Mouse (Mus musculus): ENCODE results near the gene Arhgap42. TPM values are rescaled to one million over a fixed set of nuclear protein-coding genes. Genes with fewer than 3 reads are reported as not detected.

The Arhgap42 gene
- polyA plus RNA-seq, 1 experiment from 2014 or later: 12.3 TPM

DNA sequence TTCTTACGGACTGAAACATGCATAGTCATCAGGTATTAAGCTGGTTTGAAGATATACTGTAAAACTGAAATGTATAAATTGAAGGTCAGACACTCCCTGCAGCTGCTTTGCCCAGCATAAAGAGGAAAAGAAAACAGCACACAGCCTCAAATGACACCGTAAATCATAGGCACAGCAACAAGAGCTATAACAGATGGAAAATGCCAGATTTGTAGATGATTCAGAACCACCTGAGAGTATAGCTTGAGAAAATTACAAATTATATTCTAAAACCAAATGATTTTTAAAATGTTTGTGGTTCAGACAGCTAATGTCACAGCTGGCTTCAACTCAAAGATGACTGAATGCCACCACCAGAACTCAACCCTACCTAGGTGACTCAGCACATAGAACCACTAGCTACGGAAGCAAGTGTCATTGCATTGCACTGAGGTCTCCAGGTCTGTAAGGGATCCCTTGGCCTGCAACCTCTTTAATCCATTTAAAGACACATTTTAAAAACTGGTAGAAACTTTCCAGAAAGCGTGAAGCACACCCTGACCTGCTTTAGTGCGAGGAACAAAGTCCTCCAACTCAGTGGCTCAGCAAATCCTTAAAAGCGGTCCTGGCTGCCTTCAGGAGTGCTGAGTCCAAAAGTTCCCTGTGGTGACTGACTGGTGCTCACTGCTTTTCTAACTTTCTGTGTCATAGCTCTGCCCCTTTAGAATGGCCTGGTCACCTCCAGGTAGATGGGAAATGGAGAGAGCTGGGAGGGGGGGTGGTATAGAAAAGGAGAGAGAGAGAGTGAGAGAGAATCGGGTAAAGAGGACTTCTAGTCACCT is 94.4 kb downstream of the Arhgap42 start:
- Histone ChIP-seq H3K9me3 (replicated peaks; ENCODE audit: control insufficient read depth, low read length) (no peaks in the 10 kb centered on the region), H3K4me1 (ENCODE audit: control insufficient read depth, insufficient read depth, low read length) (no peaks in the 10 kb centered on the region), H3K27ac (ENCODE audit: low read depth, low read length) (no peak overlapping the region), H3K4me3 (ENCODE audit: low read depth, low read length) (no peak overlapping the region), H3K9ac (ENCODE audit: low read depth, low read length) (no peak overlapping the region), H3K36me3 (ENCODE audit: control insufficient read depth, insufficient read depth, low read length) (no peaks in the 10 kb centered on the region), H3K27me3 (ENCODE audit: control insufficient read depth, insufficient read depth, low read length) (no peaks in the 10 kb centered on the region), H3K4me2 (no peak overlapping the region)
- no peak for ATAC-seq (replicated peaks; ENCODE audit: insufficient number of reproducible peaks, low FRiP score, low TSS enrichment)
- 86% methylated on average over 7 of the region's 7 CpGs for WGBS (ENCODE audit: insufficient replicate concordance)

GRCm38 (mm10) chr9:9143102-9143501 is 95.8 kb downstream of the Arhgap42 start:
- no peak overlapping the region for H3K4me2 ChIP-seq
- WGBS (ENCODE audit: insufficient replicate concordance): 72% methylated on average over 5 of the region's 5 CpGs
- no peak overlapping the region for H3K4me3 ChIP-seq (ENCODE audit: low read depth, low read length)
- no peaks in the 10 kb centered on the region for H3K27me3 ChIP-seq (ENCODE audit: control insufficient read depth, insufficient read depth, low read length)
- no peak overlapping the region for H3K9ac ChIP-seq (ENCODE audit: low read depth, low read length)
- no peak for ATAC-seq (replicated peaks; ENCODE audit: insufficient number of reproducible peaks, low FRiP score, low TSS enrichment)
- no peak overlapping the region for H3K27ac ChIP-seq (ENCODE audit: low read depth, low read length)
- H3K4me1 ChIP-seq (ENCODE audit: control insufficient read depth, insufficient read depth, low read length): no peaks in the 10 kb centered on the region
- no peaks in the 10 kb centered on the region for H3K36me3 ChIP-seq (ENCODE audit: control insufficient read depth, insufficient read depth, low read length)
- no peaks in the 10 kb centered on the region for H3K9me3 ChIP-seq (replicated peaks; ENCODE audit: control insufficient read depth, low read length)

GRCm38 (mm10) chr9:9142561-9142960 is 96.3 kb downstream of the Arhgap42 start:
- no peak for ATAC-seq (replicated peaks; ENCODE audit: insufficient number of reproducible peaks, low FRiP score, low TSS enrichment)
- Histone ChIP-seq H3K9ac (ENCODE audit: low read depth, low read length) (no peak overlapping the region), H3K4me1 (ENCODE audit: control insufficient read depth, insufficient read depth, low read length) (no peaks in the 10 kb centered on the region), H3K36me3 (ENCODE audit: control insufficient read depth, insufficient read depth, low read length) (no peaks in the 10 kb centered on the region), H3K9me3 (replicated peaks; ENCODE audit: control insufficient read depth, low read length) (no peaks in the 10 kb centered on the region), H3K27me3 (ENCODE audit: control insufficient read depth, insufficient read depth, low read length) (no peaks in the 10 kb centered on the region), H3K4me2 (no peak overlapping the region), H3K4me3 (ENCODE audit: low read depth, low read length) (no peak overlapping the region), H3K27ac (ENCODE audit: low read depth, low read length) (no peak overlapping the region)
- WGBS (ENCODE audit: insufficient replicate concordance): 72% methylated on average over 7 of the region's 7 CpGs

GRCm38 (mm10) chr9:9142144-9142543 is 96.8 kb downstream of the Arhgap42 start:
- H3K4me1 ChIP-seq (ENCODE audit: control insufficient read depth, insufficient read depth, low read length): no peaks in the 10 kb centered on the region
- ATAC-seq (replicated peaks; ENCODE audit: insufficient number of reproducible peaks, low FRiP score, low TSS enrichment): no peak
- H3K27me3 ChIP-seq (ENCODE audit: control insufficient read depth, insufficient read depth, low read length): no peaks in the 10 kb centered on the region
- no peak overlapping the region for H3K27ac ChIP-seq (ENCODE audit: low read depth, low read length)
- WGBS (ENCODE audit: insufficient replicate concordance): 45% methylated on average over 1 of the region's 1 CpGs
- no peak overlapping the region for H3K4me2 ChIP-seq
- H3K9ac ChIP-seq (ENCODE audit: low read depth, low read length): no peak overlapping the region
- H3K9me3 ChIP-seq (replicated peaks; ENCODE audit: control insufficient read depth, low read length): no peaks in the 10 kb centered on the region
- H3K36me3 ChIP-seq (ENCODE audit: control insufficient read depth, insufficient read depth, low read length): no peaks in the 10 kb centered on the region
- no peak overlapping the region for H3K4me3 ChIP-seq (ENCODE audit: low read depth, low read length)

DNA sequence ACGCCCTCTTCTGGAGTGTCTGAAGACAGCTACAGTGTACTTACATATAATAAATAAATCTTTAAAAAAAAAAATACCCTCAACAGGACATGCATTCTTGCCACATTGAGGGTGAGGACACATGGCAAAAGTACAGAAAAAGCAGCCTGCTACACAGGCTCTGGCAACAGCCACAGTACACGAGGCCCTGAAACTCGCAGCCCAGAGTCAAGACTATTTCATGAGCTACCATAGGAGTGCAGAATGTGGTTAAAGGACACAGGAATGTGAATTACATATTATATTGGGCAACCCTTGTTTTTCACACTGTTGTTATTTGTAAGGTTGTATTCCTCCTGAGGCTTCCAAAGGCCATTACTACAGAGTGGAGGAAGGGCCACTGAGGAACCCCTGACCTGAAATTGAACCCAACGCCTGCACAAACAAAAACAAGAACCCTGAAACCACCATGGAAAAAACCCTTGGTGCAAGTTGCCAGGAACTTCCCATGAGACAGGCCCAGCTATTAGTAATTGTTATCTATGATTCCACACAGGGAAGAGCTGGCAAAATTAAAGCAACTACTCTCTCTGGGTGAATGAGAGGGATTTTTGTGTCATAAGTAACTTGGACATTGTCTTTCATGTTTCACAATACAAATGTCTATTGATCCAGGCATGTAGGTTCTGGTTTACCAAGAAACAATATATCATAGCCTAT is 109.8 kb downstream of the Arhgap42 start:
- 88% methylated on average over 4 of the region's 4 CpGs for WGBS (ENCODE audit: insufficient replicate concordance)
- ATAC-seq (replicated peaks; ENCODE audit: insufficient number of reproducible peaks, low FRiP score, low TSS enrichment): no peak
- H3K4me3 ChIP-seq (ENCODE audit: low read depth, low read length): no peak overlapping the region
- H3K27me3 ChIP-seq (ENCODE audit: control insufficient read depth, insufficient read depth, low read length): no peaks in the 10 kb centered on the region
- H3K4me2 ChIP-seq: no peak overlapping the region
- peaks cover 11% of the 10 kb centered on the region; the same call in 1 of the 2 replicates for H3K4me1 ChIP-seq (ENCODE audit: control insufficient read depth, insufficient read depth, low read length)
- no peak overlapping the region for H3K27ac ChIP-seq (ENCODE audit: low read depth, low read length)
- H3K36me3 ChIP-seq (ENCODE audit: control insufficient read depth, insufficient read depth, low read length): no peaks in the 10 kb centered on the region
- H3K9ac ChIP-seq (ENCODE audit: low read depth, low read length): no peak overlapping the region
- H3K9me3 ChIP-seq (replicated peaks; ENCODE audit: control insufficient read depth, low read length): no peaks in the 10 kb centered on the region

GRCm38 (mm10) chr9:9127041-9127755 is 111.7 kb downstream of the Arhgap42 start:
- Histone ChIP-seq H3K4me1 (ENCODE audit: control insufficient read depth, insufficient read depth, low read length) (peaks cover 11% of the 10 kb centered on the region; the same call in 1 of the 2 replicates), H3K9me3 (replicated peaks; ENCODE audit: control insufficient read depth, low read length) (no peaks in the 10 kb centered on the region), H3K27me3 (ENCODE audit: control insufficient read depth, insufficient read depth, low read length) (no peaks in the 10 kb centered on the region), H3K27ac (ENCODE audit: low read depth, low read length) (no peak overlapping the region), H3K36me3 (ENCODE audit: control insufficient read depth, insufficient read depth, low read length) (no peaks in the 10 kb centered on the region), H3K9ac (ENCODE audit: low read depth, low read length) (no peak overlapping the region), H3K4me3 (ENCODE audit: low read depth, low read length) (no peak overlapping the region), H3K4me2 (no peak overlapping the region)
- WGBS (ENCODE audit: insufficient replicate concordance): 45% methylated on average over 4 of the region's 4 CpGs
- ATAC-seq (replicated peaks; ENCODE audit: insufficient number of reproducible peaks, low FRiP score, low TSS enrichment): no peak

- no peak overlapping the region for H3K9ac ChIP-seq (ENCODE audit: low read depth, low read length)
- no peaks in the 10 kb centered on the region for H3K9me3 ChIP-seq (replicated peaks; ENCODE audit: control insufficient read depth, low read length)
- H3K4me2 ChIP-seq: no peak overlapping the region
- H3K36me3 ChIP-seq (ENCODE audit: control insufficient read depth, insufficient read depth, low read length): no peaks in the 10 kb centered on the region
- no peak for ATAC-seq (replicated peaks; ENCODE audit: insufficient number of reproducible peaks, low FRiP score, low TSS enrichment)
- no peak overlapping the region for H3K27ac ChIP-seq (ENCODE audit: low read depth, low read length)
- 84% methylated on average over 2 of the region's 2 CpGs for WGBS (ENCODE audit: insufficient replicate concordance)
- H3K4me3 ChIP-seq (ENCODE audit: low read depth, low read length): no peak overlapping the region
- H3K27me3 ChIP-seq (ENCODE audit: control insufficient read depth, insufficient read depth, low read length): no peaks in the 10 kb centered on the region
- peaks cover 11% of the 10 kb centered on the region; the same call in 1 of the 2 replicates for H3K4me1 ChIP-seq (ENCODE audit: control insufficient read depth, insufficient read depth, low read length)
These were observed 114.7 kb downstream of the Arhgap42 start for GRCm38 (mm10) chr9:9124156-9124555.

DNA sequence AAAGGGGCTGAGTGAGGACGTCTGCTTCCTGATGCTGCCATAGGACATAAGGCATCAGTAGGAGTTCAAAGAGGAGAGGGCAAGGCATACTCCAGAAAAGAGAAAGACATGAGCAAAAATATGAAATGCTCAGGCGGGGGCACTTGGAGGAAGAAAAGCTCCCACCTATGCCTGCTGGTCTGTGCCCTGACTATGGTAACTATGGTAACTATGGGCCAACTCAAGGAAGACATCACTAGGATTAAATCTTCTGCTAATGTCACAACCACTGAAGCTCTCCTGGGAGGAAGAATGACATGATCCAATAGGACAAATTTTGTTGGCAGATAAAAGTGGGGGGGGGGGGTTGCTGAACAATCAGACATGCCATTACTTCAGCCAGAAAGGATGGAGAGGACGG is 124.6 kb downstream of the Arhgap42 start:
- no peaks in the 10 kb centered on the region for H3K9me3 ChIP-seq (replicated peaks; ENCODE audit: control insufficient read depth, low read length)
- no peak overlapping the region for H3K9ac ChIP-seq (ENCODE audit: low read depth, low read length)
- H3K4me2 ChIP-seq: no peak overlapping the region
- 69% methylated on average over 3 of the region's 3 CpGs for WGBS (ENCODE audit: insufficient replicate concordance)
- no peak overlapping the region for H3K4me3 ChIP-seq (ENCODE audit: low read depth, low read length)
- ATAC-seq (replicated peaks; ENCODE audit: insufficient number of reproducible peaks, low FRiP score, low TSS enrichment): no peak
- H3K27ac ChIP-seq (ENCODE audit: low read depth, low read length): no peak overlapping the region
- H3K36me3 ChIP-seq (ENCODE audit: control insufficient read depth, insufficient read depth, low read length): no peaks in the 10 kb centered on the region
- no peaks in the 10 kb centered on the region for H3K4me1 ChIP-seq (ENCODE audit: control insufficient read depth, insufficient read depth, low read length)
- no peaks in the 10 kb centered on the region for H3K27me3 ChIP-seq (ENCODE audit: control insufficient read depth, insufficient read depth, low read length)

Measured in heart, embryonic 11.5 days (tissue).